ENCODE assay signal across 9 mouse cellular contexts in genomic region chr1:86303873-86304250, GRCm38 (mm10). TPM values are rescaled to one million over a fixed set of nuclear protein-coding genes. Genes with fewer than 3 reads are reported as not detected.
DNase-seq lines count a peak whose midpoint lies in the region; ATAC-seq and TF ChIP-seq lines count a peak whose summit lies in the region.
"Had no signal": no experiment of that assay in that cellular context is flagged by ENCODE, and none has a peak within 500 bp of the region (broad histone marks: within the 10 kb centered on the region; RNA-seq: fewer than 3 reads in every experiment).

No protein-coding gene starts in this region.

- no peak overlapping the region for H3K27ac ChIP-seq in embryonic facial prominence, embryonic 13.5 days
- H3K27ac ChIP-seq in midbrain, embryonic 16.5 days (ENCODE audit: low read length): peak overlapping the region; percentile 39; the same call in 1 of the 2 replicates

- H3K9ac ChIP-seq in embryonic facial prominence, embryonic 13.5 days: peak overlapping the region; percentile 81
- H3K9ac ChIP-seq in midbrain, embryonic 16.5 days (ENCODE audit: low read depth, low read length): peak overlapping the region; percentile 85

- peak overlapping the region; percentile 57 for H3K4me3 ChIP-seq in lung, adult 2 months (replicated peaks; ENCODE audit: extremely low read depth, low read depth, low read length)
- H3K4me3 ChIP-seq in embryonic facial prominence, embryonic 13.5 days: peak overlapping the region; percentile 71
- H3K4me3 ChIP-seq in midbrain, embryonic 16.5 days (ENCODE audit: low read depth, low read length): peak overlapping the region; percentile 75

- peak overlapping the region; percentile 96 for H3K4me2 ChIP-seq in embryonic facial prominence, embryonic 13.5 days
- peak overlapping the region; percentile 94 for H3K4me2 ChIP-seq in midbrain, embryonic 16.5 days (ENCODE audit: low read length)

- WGBS in lung, adult 2 months: 7% methylated on average over 16 of the region's 16 CpGs
- WGBS in embryonic facial prominence, embryonic 13.5 days: 3% methylated on average over 16 of the region's 16 CpGs
- 2% methylated on average over 15 of the region's 16 CpGs for WGBS in midbrain, embryonic 16.5 days

- H3K9me3 ChIP-seq in embryonic facial prominence, embryonic 13.5 days: no peaks in the 10 kb centered on the region
- H3K9me3 ChIP-seq in midbrain, embryonic 16.5 days (replicated peaks; ENCODE audit: control insufficient read depth, low read length, poor library complexity, severe bottlenecking): no peaks in the 10 kb centered on the region

- DNase-seq in lung, adult 2 months: no peak
- no peak for DNase-seq in lung, postnatal 4 days
- peak; percentile 21 for DNase-seq in induced T-regulatory cell, adult 2 months (ENCODE audit: low read depth)
- no peak for DNase-seq in adrenal gland, adult 2 months
- DNase-seq in ovary, postnatal 14 days (ENCODE audit: low spot score): no peak
- no peak for DNase-seq in layer of hippocampus, adult 11-12 months (ENCODE audit: low spot score)

- 0 out of 2 replicates have a peak, but pooled peaks have one; percentile 15 for ATAC-seq in embryonic facial prominence, embryonic 13.5 days (ENCODE audit: insufficient number of reproducible peaks, insufficient read depth, low FRiP score, low TSS enrichment, low read depth)
- ATAC-seq in midbrain, embryonic 16.5 days: no peak

- H3K4me1 ChIP-seq in lung, adult 2 months (ENCODE audit: control insufficient read depth, insufficient read depth, low read length): 0 out of 2 replicates have a peak, but pooled peaks cover 3% of the 10 kb centered on the region
- peaks cover 14% of the 10 kb centered on the region for H3K4me1 ChIP-seq in embryonic facial prominence, embryonic 13.5 days
- peaks cover 6% of the 10 kb centered on the region for H3K4me1 ChIP-seq in midbrain, embryonic 16.5 days (ENCODE audit: control insufficient read depth, insufficient read depth, low read length)

- no peak for TF ChIP-seq CTCF in lung, adult 2 months (IDR thresholded peaks at IDR 0.05; ENCODE audit: insufficient read depth, low read length)

- H3K27me3 ChIP-seq in embryonic facial prominence, embryonic 13.5 days: peaks cover 34% of the 10 kb centered on the region
- H3K27me3 ChIP-seq in midbrain, embryonic 16.5 days (ENCODE audit: control insufficient read depth, insufficient read depth, low read depth, low read length): peaks cover 14% of the 10 kb centered on the region

- peaks cover 16% of the 10 kb centered on the region for H3K36me3 ChIP-seq in embryonic facial prominence, embryonic 13.5 days
- H3K36me3 ChIP-seq in midbrain, embryonic 16.5 days (ENCODE audit: control insufficient read depth, insufficient read depth, low read length): no peaks in the 10 kb centered on the region

- no peak for TF ChIP-seq POLR2A in lung, adult 2 months (IDR thresholded peaks at IDR 0.05; ENCODE audit: borderline replicate concordance, extremely low read depth, low read depth, low read length)

RNA-seq across cellular contexts. Expression of gene B3gnt7, which starts 1.2 kb away (rescaled TPM):
- polyA plus RNA-seq in lung, adult 2 months (2012; rRNA removed): 13.7 and 16.4 TPM in 2 replicates
- polyA plus RNA-seq in embryonic facial prominence, embryonic 13.5 days (2015; fragmentation: Nextera tagmentation; extraction: Ambion mirVana): 6.0 and 6.7 TPM in 2 replicates
- 9.0 and 10.8 TPM in 2 replicates for polyA plus RNA-seq in midbrain, embryonic 16.5 days (2015; fragmentation: Nextera tagmentation; extraction: Ambion mirVana)
- under 1 TPM; 0.21 to 0.26 TPM for total RNA-seq in adrenal gland, adult 2 months (2021)
- polyA plus RNA-seq in adrenal gland, adult 2 months (2012; rRNA removed): 0.36 and 0.40 TPM in 2 replicates
- total RNA-seq: liver, adult 2 months had no signal

RNA-seq across cellular contexts. Expression of gene Ncl, which starts 55.3 kb away (rescaled TPM):
- polyA plus RNA-seq in lung, adult 2 months (2012; rRNA removed): 6.1 and 8.1 TPM in 2 replicates
- polyA plus RNA-seq in embryonic facial prominence, embryonic 13.5 days (2015; fragmentation: Nextera tagmentation; extraction: Ambion mirVana): 390 and 452 TPM in 2 replicates
- 195 and 213 TPM in 2 replicates for polyA plus RNA-seq in midbrain, embryonic 16.5 days (2015; fragmentation: Nextera tagmentation; extraction: Ambion mirVana)
- total RNA-seq in adrenal gland, adult 2 months (2021): 100 to 1,000 TPM; 183 to 192 TPM
- 4.8 and 8.9 TPM in 2 replicates for polyA plus RNA-seq in adrenal gland, adult 2 months (2012; rRNA removed)

Comparison
In these comparisons a context has a peak if more than half of its experiments do, and no peak if none do; other contexts are left out.
1. RNA of gene Ncl, which starts 55.3 kb away (polyA plus RNA-seq): 390 to 452 TPM in embryonic facial prominence, embryonic 13.5 days and 195 to 213 TPM in midbrain, embryonic 16.5 days; 4.8 to 8.9 TPM in adrenal gland, adult 2 months and 6.1 to 8.1 TPM in lung, adult 2 months; every median in the first group is over 10 times any median in the second.
2. Peak in every context shown above with its lines, with median percentiles within 50 percentile points of each other: H3K4me3 ChIP-seq.